Mouse (Mus musculus): ENCODE data around the gene Hoxb6. TPM values are rescaled to one million over a fixed set of nuclear protein-coding genes. Genes with fewer than 3 reads are reported as not detected.

Hoxb6 gene
- polyA plus RNA-seq, 1 experiment from 2014 or later, result 0.08 TPM

DNA sequence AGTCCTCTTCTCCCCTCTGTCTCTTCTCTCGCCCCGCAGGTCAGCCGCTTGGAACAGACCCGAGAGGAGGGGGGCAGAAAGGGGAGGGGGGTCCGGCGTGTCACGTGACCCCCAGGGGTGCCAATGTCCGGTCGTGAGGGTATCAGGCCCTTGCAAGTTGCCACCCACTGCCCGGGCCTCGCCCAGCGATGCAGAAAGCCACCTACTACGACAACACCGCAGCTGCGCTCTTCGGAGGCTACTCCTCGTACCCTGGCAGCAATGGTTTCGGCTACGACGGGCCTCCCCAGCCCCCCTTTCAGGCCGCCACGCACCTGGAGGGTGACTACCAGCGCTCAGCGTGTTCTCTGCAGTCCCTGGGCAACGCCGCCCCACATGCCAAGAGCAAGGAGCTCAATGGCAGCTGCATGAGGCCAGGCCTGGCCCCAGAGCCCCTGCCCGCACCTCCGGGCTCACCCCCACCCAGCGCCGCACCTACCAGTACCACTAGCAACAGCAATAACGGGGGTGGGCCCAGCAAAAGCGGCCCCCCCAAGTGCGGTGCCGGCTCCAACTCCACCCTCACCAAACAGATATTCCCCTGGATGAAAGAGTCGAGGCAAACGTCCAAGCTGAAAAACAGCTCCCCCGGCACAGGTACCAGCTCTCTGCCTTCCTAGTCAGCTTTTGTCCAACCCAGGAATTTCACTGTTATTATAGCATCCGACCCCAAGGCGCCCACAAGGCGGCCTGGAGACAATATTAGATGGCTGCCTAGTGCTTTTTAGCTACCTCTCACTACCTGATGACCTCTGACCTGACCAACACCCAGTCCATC is 52.0 kb downstream of the Hoxb6 start:
- Histone ChIP-seq H3K4me3 (ENCODE audit: low read depth, low read length) (no peak overlapping the region), H3K27ac (ENCODE audit: low read length) (no peak overlapping the region), H3K9me3 (replicated peaks; ENCODE audit: control insufficient read depth, low read length) (no peaks in the 10 kb centered on the region), H3K36me3 (ENCODE audit: control insufficient read depth, insufficient read depth) (no peaks in the 10 kb centered on the region), H3K4me1 (ENCODE audit: control insufficient read depth, low read depth, low read length) (no peaks in the 10 kb centered on the region; the same call in 1 of the 2 replicates), H3K4me2 (ENCODE audit: low read depth, low read length) (no peak overlapping the region), H3K27me3 (ENCODE audit: control insufficient read depth, insufficient read depth, low read depth, low read length) (peaks cover 92% of the 10 kb centered on the region), H3K9ac (ENCODE audit: low read depth, low read length) (no peak overlapping the region)
- no peak for ATAC-seq (ENCODE audit: low read depth)
- WGBS (ENCODE audit: insufficient replicate concordance), result 32% methylated on average over 40 of the region's 40 CpGs

DNA sequence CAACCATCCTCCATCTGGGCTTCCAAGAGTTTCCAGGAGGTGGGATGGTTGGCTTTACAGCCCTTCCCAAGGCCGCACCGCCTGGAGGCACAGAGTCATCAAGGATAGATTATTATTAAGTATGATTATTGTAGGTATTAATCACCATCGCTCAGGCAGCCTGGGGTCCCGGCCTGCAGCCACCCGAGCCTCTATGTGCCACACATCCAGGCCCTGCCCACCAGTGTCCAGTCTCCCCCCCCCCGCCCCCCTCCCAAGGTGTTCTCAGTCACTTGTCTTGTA is 52.5 kb downstream of the Hoxb6 start:
- Histone ChIP-seq H3K36me3 (ENCODE audit: control insufficient read depth, insufficient read depth) (no peaks in the 10 kb centered on the region), H3K27ac (ENCODE audit: low read length) (no peak overlapping the region), H3K4me1 (ENCODE audit: control insufficient read depth, low read depth, low read length) (no peaks in the 10 kb centered on the region; the same call in 1 of the 2 replicates), H3K9ac (ENCODE audit: low read depth, low read length) (no peak overlapping the region), H3K4me3 (ENCODE audit: low read depth, low read length) (no peak overlapping the region), H3K9me3 (replicated peaks; ENCODE audit: control insufficient read depth, low read length) (no peaks in the 10 kb centered on the region), H3K4me2 (ENCODE audit: low read depth, low read length) (no peak overlapping the region), H3K27me3 (ENCODE audit: control insufficient read depth, insufficient read depth, low read depth, low read length) (peaks cover 92% of the 10 kb centered on the region)
- ATAC-seq (ENCODE audit: low read depth), result no peak
- 48% methylated on average over 5 of the region's 6 CpGs for WGBS (ENCODE audit: insufficient replicate concordance)

DNA sequence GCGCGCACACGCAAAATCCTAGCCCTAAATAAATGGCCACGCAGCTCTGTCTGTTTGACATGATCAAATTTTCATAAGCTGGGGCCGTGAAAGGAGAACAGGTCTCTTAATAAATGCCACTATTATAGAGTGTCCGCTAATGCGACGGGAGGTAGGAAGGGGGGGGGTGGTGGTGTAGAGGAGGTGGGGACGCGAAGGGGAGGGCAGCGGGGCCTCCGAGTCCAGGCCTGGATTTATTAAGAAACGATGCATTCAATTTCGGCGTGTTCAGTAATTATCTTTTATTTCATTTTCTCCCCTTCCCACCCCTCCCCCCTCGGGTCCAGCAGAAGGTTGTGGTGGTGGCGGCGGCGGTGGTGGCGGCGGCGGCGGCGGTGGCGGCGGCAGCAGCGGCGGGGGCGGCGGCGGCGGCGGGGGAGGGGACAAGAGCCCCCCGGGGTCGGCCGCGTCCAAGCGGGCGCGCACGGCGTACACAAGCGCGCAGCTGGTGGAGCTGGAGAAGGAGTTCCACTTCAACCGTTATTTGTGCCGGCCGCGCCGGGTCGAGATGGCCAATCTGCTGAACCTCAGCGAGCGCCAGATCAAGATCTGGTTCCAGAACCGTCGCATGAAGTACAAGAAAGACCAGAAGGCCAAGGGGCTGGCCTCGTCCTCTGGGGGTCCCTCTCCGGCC is 53.1 kb downstream of the Hoxb6 start:
- H3K9ac ChIP-seq (ENCODE audit: low read depth, low read length), result no peak overlapping the region
- WGBS (ENCODE audit: insufficient replicate concordance), result 6% methylated on average over 47 of the region's 56 CpGs
- no peaks in the 10 kb centered on the region for H3K9me3 ChIP-seq (replicated peaks; ENCODE audit: control insufficient read depth, low read length)
- H3K4me3 ChIP-seq (ENCODE audit: low read depth, low read length), result peak overlapping the region; percentile 24; the same call in 1 of the 2 replicates
- H3K4me1 ChIP-seq (ENCODE audit: control insufficient read depth, low read depth, low read length), result no peaks in the 10 kb centered on the region; the same call in 1 of the 2 replicates
- no peak for ATAC-seq (ENCODE audit: low read depth)
- H3K4me2 ChIP-seq (ENCODE audit: low read depth, low read length), result peak overlapping the region; percentile 32; the same call in 1 of the 2 replicates
- peaks cover 90% of the 10 kb centered on the region for H3K27me3 ChIP-seq (ENCODE audit: control insufficient read depth, insufficient read depth, low read depth, low read length)
- no peak overlapping the region for H3K27ac ChIP-seq (ENCODE audit: low read length)
- H3K36me3 ChIP-seq (ENCODE audit: control insufficient read depth, insufficient read depth), result no peaks in the 10 kb centered on the region

DNA sequence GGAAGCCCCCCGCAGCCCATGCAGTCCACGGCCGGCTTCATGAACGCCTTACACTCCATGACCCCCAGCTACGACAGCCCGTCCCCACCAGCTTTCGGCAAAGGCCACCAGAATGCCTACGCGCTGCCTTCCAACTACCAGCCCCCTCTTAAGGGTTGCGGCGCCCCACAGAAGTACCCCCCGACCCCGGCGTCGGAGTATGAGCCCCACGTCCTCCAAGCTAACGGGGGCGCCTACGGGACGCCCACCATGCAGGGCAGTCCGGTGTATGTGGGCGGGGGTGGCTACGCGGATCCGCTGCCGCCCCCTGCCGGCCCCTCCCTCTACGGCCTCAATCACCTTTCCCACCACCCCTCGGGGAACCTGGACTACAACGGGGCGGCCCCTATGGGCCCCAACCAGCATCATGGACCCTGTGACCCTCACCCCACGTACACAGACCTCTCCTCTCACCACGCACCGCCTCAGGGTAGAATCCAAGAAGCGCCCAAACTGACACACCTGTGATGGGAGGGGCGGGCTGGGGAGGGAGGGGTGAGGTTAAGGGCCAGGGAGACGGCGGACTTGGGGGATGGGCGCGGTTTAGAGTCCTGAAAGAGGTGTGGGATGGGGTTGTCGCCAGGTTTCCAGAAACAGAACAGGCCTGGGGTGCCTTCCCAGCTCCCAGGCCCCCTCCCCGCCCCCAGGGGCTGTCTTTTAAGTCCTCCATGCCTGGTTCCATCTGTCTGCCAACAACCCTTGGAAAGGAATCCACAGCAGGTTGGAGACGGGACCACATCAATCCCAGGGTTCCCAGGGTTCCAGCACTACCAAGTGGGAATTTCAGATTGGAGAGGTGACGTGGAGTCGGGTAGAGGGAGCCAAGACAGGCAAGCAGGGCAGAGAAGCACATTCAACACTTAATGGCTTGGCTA is 53.9 kb downstream of the Hoxb6 start:
- 14% methylated on average over 45 of the region's 45 CpGs for WGBS (ENCODE audit: insufficient replicate concordance)
- no peak for ATAC-seq (ENCODE audit: low read depth)
- H3K4me1 ChIP-seq (ENCODE audit: control insufficient read depth, low read depth, low read length), result no peaks in the 10 kb centered on the region; the same call in 1 of the 2 replicates
- peaks cover 89% of the 10 kb centered on the region for H3K27me3 ChIP-seq (ENCODE audit: control insufficient read depth, insufficient read depth, low read depth, low read length)
- no peak overlapping the region for H3K27ac ChIP-seq (ENCODE audit: low read length)
- peak overlapping the region; percentile 24; the same call in 1 of the 2 replicates for H3K4me3 ChIP-seq (ENCODE audit: low read depth, low read length)
- H3K9me3 ChIP-seq (replicated peaks; ENCODE audit: control insufficient read depth, low read length), result no peaks in the 10 kb centered on the region
- no peak overlapping the region for H3K9ac ChIP-seq (ENCODE audit: low read depth, low read length)
- H3K36me3 ChIP-seq (ENCODE audit: control insufficient read depth, insufficient read depth), result no peaks in the 10 kb centered on the region
- no peak overlapping the region for H3K4me2 ChIP-seq (ENCODE audit: low read depth, low read length)

DNA sequence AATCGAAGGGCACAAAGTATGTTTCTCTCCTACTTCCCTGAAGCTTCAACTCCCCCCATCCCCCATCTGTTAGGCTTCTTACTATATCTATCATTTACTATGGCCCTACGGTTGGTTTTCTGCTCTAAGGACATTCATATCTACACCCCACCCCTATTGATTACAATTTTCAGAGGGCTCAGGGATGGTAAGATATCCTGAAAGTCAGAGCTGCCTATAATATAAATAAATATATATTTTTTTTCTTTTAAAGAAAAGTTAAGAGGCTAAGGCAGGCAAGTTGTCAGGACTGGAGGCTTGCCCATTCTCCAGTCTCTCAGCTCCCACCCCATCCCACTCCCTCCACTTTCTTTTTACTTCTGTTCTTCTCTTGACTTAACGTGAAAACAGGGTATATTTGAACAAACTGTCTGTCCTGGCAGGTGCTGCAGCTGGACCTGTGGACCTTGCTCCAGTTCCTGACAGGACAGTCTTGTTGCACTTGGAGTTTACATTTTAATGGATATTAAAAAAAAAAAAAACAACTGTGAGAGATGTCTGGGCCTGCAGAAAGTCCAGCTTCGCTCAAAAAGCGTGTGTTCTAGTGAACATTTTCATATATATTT is 54.7 kb downstream of the Hoxb6 start:
- no peak overlapping the region for H3K27ac ChIP-seq (ENCODE audit: low read length)
- H3K4me3 ChIP-seq (ENCODE audit: low read depth, low read length), result no peak overlapping the region
- H3K9me3 ChIP-seq (replicated peaks; ENCODE audit: control insufficient read depth, low read length), result no peaks in the 10 kb centered on the region
- no peak for ATAC-seq (ENCODE audit: low read depth)
- no peaks in the 10 kb centered on the region for H3K36me3 ChIP-seq (ENCODE audit: control insufficient read depth, insufficient read depth)
- no peak overlapping the region for H3K4me2 ChIP-seq (ENCODE audit: low read depth, low read length)
- H3K27me3 ChIP-seq (ENCODE audit: control insufficient read depth, insufficient read depth, low read depth, low read length), result peaks cover 89% of the 10 kb centered on the region
- 43% methylated on average over 5 of the region's 5 CpGs for WGBS (ENCODE audit: insufficient replicate concordance)
- H3K9ac ChIP-seq (ENCODE audit: low read depth, low read length), result no peak overlapping the region
- H3K4me1 ChIP-seq (ENCODE audit: control insufficient read depth, low read depth, low read length), result no peaks in the 10 kb centered on the region; the same call in 1 of the 2 replicates

DNA sequence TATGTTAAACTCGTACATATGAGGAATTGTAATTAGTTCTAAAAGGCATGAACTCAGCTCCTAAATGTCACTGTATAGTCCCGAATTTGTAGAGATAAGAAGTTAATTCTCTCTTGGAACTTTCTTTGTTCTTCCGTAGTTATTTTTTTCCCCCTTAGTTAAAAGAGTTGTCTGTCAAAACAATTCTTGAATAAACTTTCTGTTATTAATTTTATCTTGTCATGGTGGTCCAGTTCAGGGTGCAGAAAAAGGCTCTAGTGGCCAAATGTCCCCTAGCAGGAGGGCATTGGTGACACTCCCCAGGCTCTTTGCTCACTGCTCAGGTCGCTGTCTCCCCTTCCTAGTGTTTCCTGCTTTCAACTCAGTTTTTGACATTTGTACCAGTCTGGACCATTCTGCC is 55.4 kb downstream of the Hoxb6 start:
- Histone ChIP-seq H3K9ac (ENCODE audit: low read depth, low read length) (no peak overlapping the region), H3K4me2 (ENCODE audit: low read depth, low read length) (no peak overlapping the region), H3K27me3 (ENCODE audit: control insufficient read depth, insufficient read depth, low read depth, low read length) (peaks cover 89% of the 10 kb centered on the region), H3K4me1 (ENCODE audit: control insufficient read depth, low read depth, low read length) (no peaks in the 10 kb centered on the region; the same call in 1 of the 2 replicates), H3K9me3 (replicated peaks; ENCODE audit: control insufficient read depth, low read length) (no peaks in the 10 kb centered on the region), H3K4me3 (ENCODE audit: low read depth, low read length) (no peak overlapping the region), H3K27ac (ENCODE audit: low read length) (no peak overlapping the region), H3K36me3 (ENCODE audit: control insufficient read depth, insufficient read depth) (no peaks in the 10 kb centered on the region)
- ATAC-seq (ENCODE audit: low read depth), result no peak
- 27% methylated on average over 4 of the region's 4 CpGs for WGBS (ENCODE audit: insufficient replicate concordance)

DNA sequence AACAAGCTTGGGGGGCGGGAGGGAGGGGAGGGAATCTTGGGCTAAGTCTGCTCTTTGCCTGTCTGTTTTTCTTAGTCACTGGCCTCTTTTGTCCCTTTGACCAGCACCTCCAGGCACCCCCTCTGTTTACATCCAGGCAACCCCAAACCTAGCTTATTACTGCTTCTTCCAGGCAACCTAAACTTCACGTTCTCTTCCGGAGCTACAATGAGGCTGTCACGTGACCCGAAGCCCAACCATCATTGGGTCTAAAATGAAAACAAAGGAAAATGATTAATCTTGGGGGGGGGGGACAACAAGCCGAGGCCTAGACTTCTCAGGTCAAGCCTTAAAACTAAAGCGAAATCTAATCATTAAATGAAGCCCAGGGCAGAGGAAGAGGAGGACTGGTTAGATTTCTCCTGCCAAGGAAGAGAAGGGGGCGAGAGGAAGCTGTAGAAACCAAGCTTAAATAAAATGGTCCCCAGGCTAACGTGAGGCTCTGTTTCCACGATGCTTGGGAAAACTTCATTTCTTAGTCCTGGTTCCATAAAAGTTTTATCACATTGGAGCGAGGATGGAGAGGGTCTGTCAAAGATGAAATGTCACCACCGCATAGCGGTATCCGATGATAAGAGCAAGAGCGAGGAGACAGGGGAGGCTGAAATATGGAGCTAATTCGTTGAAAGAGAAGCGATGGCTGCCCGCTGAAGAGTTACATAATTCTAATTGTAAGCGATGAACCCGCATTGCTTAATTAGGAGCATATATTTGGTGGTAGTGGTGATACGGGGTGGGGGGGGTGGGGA is 56.1 kb downstream of the Hoxb6 start:
- Histone ChIP-seq H3K27me3 (ENCODE audit: control insufficient read depth, insufficient read depth, low read depth, low read length) (peaks cover 89% of the 10 kb centered on the region), H3K9ac (ENCODE audit: low read depth, low read length) (no peak overlapping the region), H3K4me1 (ENCODE audit: control insufficient read depth, low read depth, low read length) (no peaks in the 10 kb centered on the region; the same call in 1 of the 2 replicates), H3K9me3 (replicated peaks; ENCODE audit: control insufficient read depth, low read length) (no peaks in the 10 kb centered on the region), H3K4me2 (ENCODE audit: low read depth, low read length) (no peak overlapping the region), H3K27ac (ENCODE audit: low read length) (no peak overlapping the region), H3K4me3 (ENCODE audit: low read depth, low read length) (no peak overlapping the region), H3K36me3 (ENCODE audit: control insufficient read depth, insufficient read depth) (no peaks in the 10 kb centered on the region)
- no peak for ATAC-seq (ENCODE audit: low read depth)
- 26% methylated on average over 21 of the region's 21 CpGs for WGBS (ENCODE audit: insufficient replicate concordance)

DNA sequence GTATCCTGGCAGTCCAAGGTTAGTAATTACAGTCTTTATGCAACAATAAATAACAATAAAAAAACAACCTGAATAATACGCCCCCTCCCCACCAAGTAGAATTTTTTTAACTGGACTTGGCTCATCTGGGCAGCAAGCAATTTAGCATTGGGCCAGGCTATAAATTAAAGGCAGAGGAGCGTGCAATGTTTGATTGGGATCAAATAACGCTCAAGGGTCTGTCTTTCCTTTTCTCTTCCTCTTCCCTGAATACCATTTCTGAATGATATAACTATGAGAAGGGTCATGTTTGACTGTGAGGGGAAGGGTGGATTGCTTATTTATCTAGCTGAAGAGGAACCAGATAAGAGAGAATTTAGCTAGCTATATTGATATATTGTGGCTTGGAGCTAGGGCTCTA is 56.7 kb downstream of the Hoxb6 start:
- no peaks in the 10 kb centered on the region for H3K9me3 ChIP-seq (replicated peaks; ENCODE audit: control insufficient read depth, low read length)
- no peak for ATAC-seq (ENCODE audit: low read depth)
- H3K4me2 ChIP-seq (ENCODE audit: low read depth, low read length), result no peak overlapping the region
- H3K9ac ChIP-seq (ENCODE audit: low read depth, low read length), result no peak overlapping the region
- H3K36me3 ChIP-seq (ENCODE audit: control insufficient read depth, insufficient read depth), result no peaks in the 10 kb centered on the region
- H3K27me3 ChIP-seq (ENCODE audit: control insufficient read depth, insufficient read depth, low read depth, low read length), result peaks cover 87% of the 10 kb centered on the region
- H3K4me3 ChIP-seq (ENCODE audit: low read depth, low read length), result no peak overlapping the region
- 46% methylated on average over 3 of the region's 3 CpGs for WGBS (ENCODE audit: insufficient replicate concordance)
- H3K4me1 ChIP-seq (ENCODE audit: control insufficient read depth, low read depth, low read length), result no peaks in the 10 kb centered on the region; the same call in 1 of the 2 replicates
- H3K27ac ChIP-seq (ENCODE audit: low read length), result no peak overlapping the region

Measured in liver, embryonic 16.5 days (tissue).